Mouse (Mus musculus) midbrain, embryonic 13.5 days (tissue): ENCODE results near the gene Cldn20. TPM values are rescaled to one million over a fixed set of nuclear protein-coding genes. Genes with fewer than 3 reads are reported as not detected.
A peak's percentile ranks its signal among the peaks of the same experiment; 100 is the strongest.

Experiments used
- ATAC-seq: fragments of 200-750 bp; cut with Nextera tagmentation; 2 replicates; pipeline ENCODE4 v1.8.0; 2017; ENCODE audit warnings: mild to moderate bottlenecking, moderate TSS enrichment, moderate library complexity
- H3K27ac ChIP-seq: fragments of 300-500 bp; sonication (generic); 2 replicates; pipeline ENCODE4 v1.5.1; 2015; ENCODE audit warnings: inconsistent platforms, mild to moderate bottlenecking, moderate library complexity
- H3K27me3 ChIP-seq: fragments of 300-500 bp; sonication (generic); 2 replicates; pipeline ENCODE4 v1.6.1; 2015; ENCODE audit warnings: mild to moderate bottlenecking, inconsistent platforms
- H3K36me3 ChIP-seq: fragments of 300-500 bp; sonication (generic); 2 replicates; pipeline ENCODE4 v1.6.1; 2015; ENCODE audit warnings: mild to moderate bottlenecking, inconsistent platforms
- H3K4me1 ChIP-seq: fragments of 300-500 bp; sonication (generic); replicated peaks from 2 replicates; pipeline ENCODE4 v1.6.1; 2015; ENCODE audit warnings: inconsistent platforms
- H3K4me2 ChIP-seq: fragments of 300-500 bp; sonication (generic); replicated peaks from 2 replicates; pipeline ENCODE4 v1.6.1; 2015; ENCODE audit warnings: moderate library complexity, mild to moderate bottlenecking, inconsistent platforms
- H3K4me3 ChIP-seq: fragments of 300-500 bp; sonication (generic); replicated peaks from 2 replicates; pipeline ENCODE4 v1.5.1; 2015; ENCODE audit warnings: mild to moderate bottlenecking, inconsistent platforms
- H3K9ac ChIP-seq: fragments of 300-500 bp; sonication (generic); replicated peaks from 2 replicates; pipeline ENCODE4 v1.6.1; 2015; ENCODE audit warnings: mild to moderate bottlenecking, inconsistent platforms
- H3K9me3 ChIP-seq: fragments of 300-500 bp; sonication (generic); 2 replicates; pipeline ENCODE4 v1.6.1; 2016; ENCODE audit warnings: mild to moderate bottlenecking, inconsistent platforms
- WGBS: fragments of 180-500 bp; shearing (Covaris S2); methylation state at CpG from one replicate; pipeline ENCODE4 v1.1.7; 2015; 5-methylcytosine and 5-hydroxymethylcytosine counted together
- polyA plus RNA-seq: library from polyadenylated mRNA; unstranded; fragments of >200 nt; fragmentation: Nextera tagmentation; extraction: Ambion mirVana; gene quantifications from 2 replicates; pipeline ENCODE4 v1.2.1, GENCODE M21; 2015

The Cldn20 gene
- polyA plus RNA-seq, 1 experiment from 2014 or later = not detected

DNA sequence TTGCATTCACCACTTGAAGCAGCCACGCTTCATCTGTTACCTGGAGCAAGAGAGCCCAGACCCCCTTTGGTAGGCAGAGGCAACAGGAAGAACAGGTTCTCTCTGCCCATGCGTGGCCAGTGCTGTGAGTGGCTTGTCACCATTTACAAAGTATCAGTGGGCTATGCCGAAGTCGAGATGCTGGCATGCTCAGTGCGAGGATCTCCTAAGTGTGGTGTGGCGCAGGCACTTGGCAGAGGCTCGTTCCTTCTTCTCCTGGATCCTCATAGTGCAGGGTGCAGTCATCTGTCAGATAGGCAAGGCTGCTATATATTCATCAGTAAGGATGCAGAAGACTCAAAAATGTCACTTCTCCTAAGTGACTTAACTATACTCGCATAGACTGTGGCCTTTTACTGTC is 32.9 kb upstream of the Cldn20 start:
- Histone ChIP-seq H3K27ac (no peak overlapping the region), H3K9ac (no peak overlapping the region), H3K27me3 (no peaks in the 10 kb centered on the region), H3K36me3 (no peaks in the 10 kb centered on the region), H3K4me2 (no peak overlapping the region), H3K9me3 (no peaks in the 10 kb centered on the region), H3K4me3 (no peak overlapping the region), H3K4me1 (no peaks in the 10 kb centered on the region)
- WGBS = 95% methylated on average over 8 of the region's 8 CpGs
- no peak for ATAC-seq

DNA sequence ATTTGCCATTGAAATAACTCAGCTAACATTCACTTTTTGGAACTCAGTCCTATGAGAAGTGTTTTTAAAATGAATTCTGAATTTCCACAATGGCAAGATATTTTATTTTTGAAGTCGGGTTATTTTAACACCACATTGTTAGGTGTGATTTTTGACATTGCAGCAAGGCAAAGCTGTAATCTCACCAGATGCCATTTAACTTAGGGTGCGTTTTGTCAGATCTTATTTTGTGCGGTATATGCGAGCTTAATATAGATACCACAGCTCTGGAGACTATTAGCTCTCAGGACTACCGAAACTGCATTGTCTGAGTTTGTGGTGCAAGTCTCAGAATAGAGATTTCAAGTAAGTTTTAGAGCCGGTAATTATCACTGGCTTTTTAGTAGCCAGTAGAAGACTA is 32.3 kb upstream of the Cldn20 start:
- Histone ChIP-seq H3K4me3 (no peak overlapping the region), H3K9me3 (no peaks in the 10 kb centered on the region), H3K36me3 (no peaks in the 10 kb centered on the region), H3K27ac (no peak overlapping the region), H3K9ac (no peak overlapping the region), H3K27me3 (no peaks in the 10 kb centered on the region), H3K4me2 (no peak overlapping the region), H3K4me1 (no peaks in the 10 kb centered on the region)
- ATAC-seq = no peak
- WGBS = 94% methylated on average over 6 of the region's 6 CpGs

DNA sequence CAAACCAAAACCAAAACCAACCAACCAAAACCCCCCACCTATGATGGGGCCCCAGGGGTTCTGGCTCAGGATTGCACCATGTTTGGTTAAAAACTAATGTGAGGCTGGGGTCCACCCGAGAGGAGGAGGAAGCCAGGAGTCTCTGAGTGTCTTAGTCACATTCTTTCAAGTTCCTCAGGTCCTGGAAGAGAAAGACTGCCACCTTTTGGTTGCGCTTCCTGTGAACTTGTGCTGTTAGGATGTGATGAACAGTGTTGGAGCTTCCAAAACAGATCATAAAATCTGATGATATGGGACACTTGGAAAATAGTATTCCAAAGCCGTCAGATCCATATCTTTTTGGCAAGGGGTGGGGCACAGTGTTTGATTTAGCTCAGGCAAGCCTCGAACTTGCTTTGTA is 31.4 kb upstream of the Cldn20 start:
- H3K4me1 ChIP-seq = no peaks in the 10 kb centered on the region
- H3K4me3 ChIP-seq = no peak overlapping the region
- H3K4me2 ChIP-seq = no peak overlapping the region
- no peak overlapping the region for H3K27ac ChIP-seq
- H3K9me3 ChIP-seq = no peaks in the 10 kb centered on the region
- H3K27me3 ChIP-seq = no peaks in the 10 kb centered on the region
- whole genome bisulfite sequencing = 92% methylated on average over 4 of the region's 4 CpGs
- no peaks in the 10 kb centered on the region for H3K36me3 ChIP-seq
- no peak for ATAC-seq
- H3K9ac ChIP-seq = no peak overlapping the region

DNA sequence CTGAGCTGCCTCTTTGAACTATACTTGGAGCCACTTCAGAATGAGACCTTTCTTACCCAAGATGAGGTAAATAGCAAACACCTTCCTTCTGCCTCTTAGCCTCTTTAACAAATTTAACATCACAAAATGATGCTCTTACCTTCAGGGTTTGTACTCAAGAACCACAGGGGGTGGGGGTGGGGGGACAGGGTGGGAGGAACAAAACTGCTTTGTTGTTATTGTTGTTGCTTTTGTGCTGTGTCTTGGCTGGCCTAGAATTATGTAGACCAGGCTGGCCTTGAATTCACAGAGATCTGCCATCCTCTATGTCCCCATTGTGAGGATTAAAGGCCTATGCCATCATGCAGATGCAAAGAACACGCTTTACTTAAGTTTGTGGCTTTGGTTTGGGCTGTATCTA is 26.6 kb upstream of the Cldn20 start:
- H3K36me3 ChIP-seq = no peaks in the 10 kb centered on the region
- no peak overlapping the region for H3K4me3 ChIP-seq
- H3K9me3 ChIP-seq = no peaks in the 10 kb centered on the region
- H3K4me2 ChIP-seq = no peak overlapping the region
- WGBS = 70% methylated on average over 1 of the region's 1 CpGs
- no peaks in the 10 kb centered on the region for H3K27me3 ChIP-seq
- no peaks in the 10 kb centered on the region for H3K4me1 ChIP-seq
- no peak overlapping the region for H3K27ac ChIP-seq
- H3K9ac ChIP-seq = no peak overlapping the region
- ATAC-seq = no peak

DNA sequence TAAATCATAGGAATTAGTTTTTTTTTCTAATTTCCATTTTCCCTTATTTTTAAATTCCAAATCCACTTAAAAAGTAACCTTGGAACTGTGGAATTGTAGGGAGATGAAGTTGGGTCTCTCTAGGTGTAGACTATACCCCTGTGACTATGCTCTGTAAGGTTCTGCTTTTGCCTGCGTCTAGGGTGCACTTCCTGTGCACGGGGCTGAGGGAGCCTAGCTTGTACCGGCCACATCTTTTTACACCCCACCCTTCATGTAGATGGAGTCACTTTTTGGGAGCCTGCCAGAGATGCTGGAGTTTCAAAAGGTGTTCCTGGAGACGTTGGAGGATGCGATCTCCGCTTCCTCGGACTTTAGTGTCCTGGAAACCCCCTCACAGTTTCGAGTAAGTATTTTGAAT is 25.8 kb upstream of the Cldn20 start:
- H3K9me3 ChIP-seq = no peaks in the 10 kb centered on the region
- 95% methylated on average over 8 of the region's 8 CpGs for WGBS

DNA sequence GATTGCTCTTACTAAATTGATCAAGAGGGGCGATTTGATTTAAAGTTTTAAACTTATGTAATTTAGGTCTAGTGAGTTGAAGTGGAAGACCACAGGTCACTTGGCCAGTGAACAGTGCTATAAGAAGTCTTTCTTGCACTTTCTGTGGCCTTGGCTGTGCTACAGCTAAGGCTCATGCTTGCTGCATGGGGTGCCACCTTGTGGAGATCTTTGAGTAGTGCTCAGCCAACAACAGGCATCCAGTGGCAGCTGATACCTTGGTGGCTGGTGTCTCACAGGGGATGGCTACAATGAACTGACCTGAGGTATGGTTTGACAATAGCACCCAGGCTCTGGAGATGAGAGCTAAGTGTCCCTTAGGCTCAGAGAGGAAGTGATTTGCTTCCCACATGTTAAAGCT is 22.5 kb upstream of the Cldn20 start:
- peak; percentile 80 for ATAC-seq
- WGBS = 13% methylated on average over 1 of the region's 1 CpGs

More for the DNA sequence above, 25.8 kb upstream of the Cldn20 start:
- Histone ChIP-seq H3K4me1 (no peaks in the 10 kb centered on the region), H3K4me3 (no peak overlapping the region), H3K36me3 (no peaks in the 10 kb centered on the region), H3K27me3 (no peaks in the 10 kb centered on the region), H3K9ac (no peak overlapping the region), H3K27ac (no peak overlapping the region), H3K4me2 (no peak overlapping the region)
- no peak for ATAC-seq

DNA sequence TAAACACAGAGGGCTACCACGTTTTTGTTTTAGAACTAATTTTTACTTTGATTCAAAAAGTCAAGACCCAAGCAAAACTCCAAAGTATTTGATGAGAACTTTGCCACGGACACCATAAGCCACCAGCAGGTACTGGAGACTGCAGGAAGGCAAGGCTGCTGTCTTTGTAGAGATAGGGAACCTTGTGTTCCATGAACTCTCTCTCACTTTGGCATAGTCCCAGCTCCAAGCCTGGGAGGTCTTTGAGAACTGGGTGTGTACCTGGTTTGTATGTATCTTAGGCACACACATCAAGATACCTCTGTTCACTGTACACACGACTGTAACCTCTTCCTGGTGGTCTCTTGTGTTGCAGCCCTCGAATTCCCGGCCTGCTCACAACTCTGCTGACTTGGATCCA is 18.0 kb upstream of the Cldn20 start:
- H3K27ac ChIP-seq = no peak overlapping the region
- 92% methylated on average over 5 of the region's 5 CpGs for WGBS
- H3K9ac ChIP-seq = no peak overlapping the region
- 0 out of 2 replicates have a peak, but pooled peaks cover 1% of the 10 kb centered on the region for H3K36me3 ChIP-seq
- no peak overlapping the region for H3K4me3 ChIP-seq
- no peak for ATAC-seq
- H3K4me1 ChIP-seq = no peaks in the 10 kb centered on the region
- H3K27me3 ChIP-seq = no peaks in the 10 kb centered on the region
- no peak overlapping the region for H3K4me2 ChIP-seq
- H3K9me3 ChIP-seq = no peaks in the 10 kb centered on the region

More for the DNA sequence above, 22.5 kb upstream of the Cldn20 start:
- Histone ChIP-seq H3K27ac (no peak overlapping the region), H3K4me1 (no peaks in the 10 kb centered on the region), H3K9ac (no peak overlapping the region), H3K27me3 (no peaks in the 10 kb centered on the region), H3K4me3 (no peak overlapping the region), H3K9me3 (no peaks in the 10 kb centered on the region), H3K4me2 (no peak overlapping the region), H3K36me3 (no peaks in the 10 kb centered on the region)

DNA sequence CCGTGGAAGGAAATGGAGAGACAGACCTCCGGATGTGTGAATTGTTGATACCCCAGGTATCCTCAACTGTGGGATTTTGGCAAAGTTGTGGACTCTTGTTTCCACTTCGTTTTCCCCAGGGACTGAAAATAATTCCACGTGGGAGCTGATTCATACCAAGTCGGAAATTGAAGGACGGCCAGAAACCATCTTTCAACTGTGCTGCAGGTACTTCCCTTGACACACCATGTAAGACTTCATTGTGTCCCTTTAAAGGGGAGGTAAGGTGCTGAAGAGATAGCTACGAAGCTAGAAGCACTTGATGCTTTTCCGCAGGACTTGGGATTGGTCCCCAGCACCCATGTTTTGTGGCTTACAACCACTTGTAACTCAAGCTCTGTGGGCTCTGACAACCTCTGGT is 16.5 kb upstream of the Cldn20 start:
- H3K4me1 ChIP-seq = no peaks in the 10 kb centered on the region
- no peak overlapping the region for H3K4me3 ChIP-seq
- no peak overlapping the region for H3K27ac ChIP-seq
- ATAC-seq = no peak
- no peaks in the 10 kb centered on the region for H3K9me3 ChIP-seq
- H3K27me3 ChIP-seq = no peaks in the 10 kb centered on the region
- no peak overlapping the region for H3K4me2 ChIP-seq
- no peak overlapping the region for H3K9ac ChIP-seq
- 0 out of 2 replicates have a peak, but pooled peaks cover 3% of the 10 kb centered on the region for H3K36me3 ChIP-seq
- WGBS = 94% methylated on average over 8 of the region's 8 CpGs

DNA sequence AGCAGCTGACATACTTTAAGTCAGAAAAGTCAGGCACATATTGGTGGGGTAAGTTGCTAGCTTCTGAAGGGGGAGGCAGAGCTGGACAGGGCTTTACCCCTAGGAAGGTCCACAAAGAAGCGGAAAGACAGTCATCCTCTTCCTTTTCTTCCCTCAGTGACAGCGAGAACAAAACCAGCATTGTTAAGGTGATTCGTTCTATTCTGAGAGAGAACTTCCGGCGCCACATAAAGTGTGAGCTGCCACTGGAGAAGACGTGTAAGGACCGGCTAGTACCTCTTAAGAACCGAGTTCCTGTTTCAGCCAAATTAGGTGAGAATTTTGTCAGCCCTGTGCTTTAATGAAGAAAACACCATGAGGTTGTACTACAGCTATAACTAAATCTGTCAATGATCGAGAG is 15.9 kb upstream of the Cldn20 start:
- Histone ChIP-seq H3K4me2 (no peak overlapping the region), H3K27me3 (no peaks in the 10 kb centered on the region), H3K9ac (no peak overlapping the region), H3K4me3 (no peak overlapping the region), H3K4me1 (no peaks in the 10 kb centered on the region), H3K9me3 (no peaks in the 10 kb centered on the region), H3K27ac (no peak overlapping the region), H3K36me3 (0 out of 2 replicates have a peak, but pooled peaks cover 3% of the 10 kb centered on the region)
- no peak for ATAC-seq
- 40% methylated on average over 9 of the region's 9 CpGs for WGBS

DNA sequence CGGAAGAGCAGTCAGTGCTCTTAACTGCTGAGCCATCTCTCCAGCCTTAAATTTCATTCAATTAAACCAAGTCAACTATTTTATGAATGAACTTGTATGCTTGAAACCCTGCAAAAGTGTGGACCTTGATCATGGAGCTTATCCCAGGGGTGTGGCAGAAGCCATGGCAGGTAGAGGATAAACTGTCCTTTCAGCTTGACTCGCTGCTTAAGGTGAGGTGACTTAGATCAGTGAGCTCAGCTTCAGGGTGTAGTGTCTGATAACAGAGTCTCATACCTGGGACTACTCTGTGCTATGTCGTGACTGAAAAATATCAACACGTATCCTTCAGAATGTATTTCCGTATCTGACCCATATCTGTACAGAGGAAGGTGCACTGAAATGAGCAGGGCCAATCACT is 12.0 kb upstream of the Cldn20 start:
- no peak for ATAC-seq
- 92% methylated on average over 5 of the region's 5 CpGs for WGBS
- no peak overlapping the region for H3K4me3 ChIP-seq

DNA sequence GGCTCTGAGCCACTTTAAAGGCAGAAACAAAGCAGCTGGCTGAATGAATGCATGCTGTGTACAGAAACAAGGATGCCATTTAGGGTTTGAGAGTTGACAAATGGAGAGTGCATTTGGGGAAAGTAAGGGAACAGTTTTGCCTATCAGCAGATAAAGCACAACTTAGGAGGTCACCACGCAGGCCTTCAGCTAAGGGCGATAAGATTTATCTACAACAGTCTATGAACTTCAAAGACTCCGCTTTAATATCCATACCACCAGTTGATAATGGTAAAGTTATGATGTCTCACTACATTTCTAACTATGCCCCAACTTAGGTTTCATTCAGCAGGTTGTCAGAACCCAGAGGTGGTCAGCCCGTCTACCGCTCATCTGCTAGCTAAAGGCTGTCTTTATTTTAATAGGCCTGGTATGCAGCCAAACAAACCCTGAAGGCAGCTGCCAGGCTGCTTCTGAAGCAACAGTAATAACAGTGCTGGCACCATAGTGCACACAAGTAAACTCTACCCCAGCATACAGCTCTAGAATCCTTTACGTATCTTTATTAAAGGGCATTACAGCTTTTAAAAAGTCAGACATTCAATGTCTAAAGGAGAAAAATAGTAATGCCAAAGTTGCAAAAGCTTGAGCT is 4.4 kb upstream of the Cldn20 start:
- Histone ChIP-seq H3K4me2 (no peak overlapping the region), H3K4me1 (no peaks in the 10 kb centered on the region), H3K36me3 (peaks cover 3% of the 10 kb centered on the region; the same call in 1 of the 2 replicates), H3K4me3 (no peak overlapping the region), H3K27me3 (no peaks in the 10 kb centered on the region), H3K27ac (no peak overlapping the region), H3K9me3 (no peaks in the 10 kb centered on the region), H3K9ac (no peak overlapping the region)
- ATAC-seq = no peak
- WGBS = 85% methylated on average over 6 of the region's 6 CpGs

More for the DNA sequence above, 12.0 kb upstream of the Cldn20 start:
- Histone ChIP-seq H3K9ac (no peak overlapping the region), H3K27me3 (no peaks in the 10 kb centered on the region), H3K27ac (no peak overlapping the region), H3K9me3 (no peaks in the 10 kb centered on the region), H3K4me1 (no peaks in the 10 kb centered on the region), H3K36me3 (0 out of 2 replicates have a peak, but pooled peaks cover 3% of the 10 kb centered on the region), H3K4me2 (no peak overlapping the region)

DNA sequence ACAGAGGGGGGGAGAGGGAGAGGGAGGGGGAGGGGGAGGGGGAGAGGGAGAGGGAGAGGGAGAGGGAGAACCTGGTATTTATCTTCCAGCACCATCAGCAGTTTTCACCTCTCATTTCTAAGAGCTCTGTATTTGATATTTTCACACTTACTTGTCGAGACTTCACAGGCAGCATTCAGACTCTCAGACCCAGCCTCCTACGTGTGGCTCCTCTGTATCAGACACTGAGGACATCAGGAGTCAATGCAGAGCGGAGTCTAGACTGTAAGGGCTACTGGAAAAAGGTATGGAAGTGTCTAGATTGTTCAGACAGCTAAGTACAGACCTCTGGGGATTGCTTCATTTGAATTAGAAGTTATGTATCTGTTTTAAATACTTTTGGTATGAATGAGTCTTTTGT is 2.8 kb upstream of the Cldn20 start:
- 76% methylated on average over 3 of the region's 3 CpGs for WGBS
- Histone ChIP-seq H3K9me3 (no peaks in the 10 kb centered on the region), H3K27ac (no peak overlapping the region), H3K27me3 (no peaks in the 10 kb centered on the region), H3K4me3 (no peak overlapping the region), H3K4me1 (no peaks in the 10 kb centered on the region), H3K36me3 (peaks cover 3% of the 10 kb centered on the region; the same call in 1 of the 2 replicates), H3K9ac (no peak overlapping the region), H3K4me2 (no peak overlapping the region)
- no peak for ATAC-seq

DNA sequence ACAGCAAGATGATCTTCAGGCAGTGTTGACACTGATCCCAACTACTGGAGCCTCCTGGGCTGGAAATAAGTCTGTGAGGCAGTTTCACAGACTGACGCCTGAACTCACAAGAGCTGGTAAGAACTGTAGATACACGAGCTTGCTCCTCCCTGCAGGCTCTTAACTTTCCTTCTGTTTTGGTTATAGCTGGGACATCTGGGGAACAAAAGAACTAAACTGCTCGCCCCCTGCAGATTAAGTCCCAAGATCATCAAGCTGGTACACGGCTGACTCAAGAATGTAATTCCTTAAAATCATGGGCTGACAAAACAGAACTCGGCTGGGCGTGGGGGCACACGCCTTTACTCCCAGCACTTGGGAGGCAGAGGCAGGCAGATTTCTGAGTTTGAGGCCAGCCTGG is 1.8 kb upstream of the Cldn20 start:
- ATAC-seq = no peak
- Histone ChIP-seq H3K27me3 (no peaks in the 10 kb centered on the region), H3K4me1 (no peaks in the 10 kb centered on the region), H3K4me2 (no peak overlapping the region), H3K4me3 (no peak overlapping the region), H3K27ac (no peak overlapping the region), H3K9me3 (no peaks in the 10 kb centered on the region), H3K9ac (no peak overlapping the region), H3K36me3 (peaks cover 3% of the 10 kb centered on the region; the same call in 1 of the 2 replicates)
- 61% methylated on average over 7 of the region's 7 CpGs for WGBS
